Mouse (Mus musculus) thymus, postnatal 36 days (tissue): ENCODE data around the gene Ptpn6.

ENCODE experiments used
- DNase-seq, 2 experiments: peaks; one replicate each; pipeline ENCODE4 v3.0.0; 2022; ENCODE audit warnings: mixed read lengths in 2 of 2

Ptpn6 gene

GRCm38 (mm10) chr6:124738511-124739023 is at the start of gene Ptpn6:
Ptpn6 (minus strand) TSS chr6:124738714.
- peak; percentile 48 to 64 for DNase-seq

GRCm38 (mm10) chr6:124787722-124788121 is 49.2 kb upstream of the Ptpn6 start:
- no peak for DNase-seq

GRCm38 (mm10) chr6:124786756-124787420 is 48.4 kb upstream of the Ptpn6 start:
- DNase-seq: no peak

- DNase-seq: peak; percentile 66 to 71
Observed at GRCm38 (mm10) chr6:124782436-124782835, 43.9 kb upstream of the Ptpn6 start.

- no peak for DNase-seq
Observed at GRCm38 (mm10) chr6:124780917-124781316, 42.4 kb upstream of the Ptpn6 start.

GRCm38 (mm10) chr6:124779984-124780416 is 41.5 kb upstream of the Ptpn6 start:
- DNase-seq: no peak

- peak; percentile 70 to 78 for DNase-seq
Observed at GRCm38 (mm10) chr6:124779222-124779983, 40.9 kb upstream of the Ptpn6 start, which contains the start of gene Lrrc23. Lrrc23 (minus strand) TSS chr6:124779727.

GRCm38 (mm10) chr6:124770511-124770910 is 32.0 kb upstream of the Ptpn6 start:
- DNase-seq: no peak

- no peak for DNase-seq
Observed at GRCm38 (mm10) chr6:124770013-124770412, 31.5 kb upstream of the Ptpn6 start.

GRCm38 (mm10) chr6:124769101-124769765 is 30.7 kb upstream of the Ptpn6 start, which contains the start of gene Eno2:
Eno2 (minus strand) TSS chr6:124769673.
- peak; percentile 57 to 78 for DNase-seq

GRCm38 (mm10) chr6:124768704-124769044 is 30.2 kb upstream of the Ptpn6 start:
- no peak for DNase-seq

GRCm38 (mm10) chr6:124767920-124768703 is 29.6 kb upstream of the Ptpn6 start:
- DNase-seq: peak; percentile 18 to 37

GRCm38 (mm10) chr6:124767536-124767919 is 29.0 kb upstream of the Ptpn6 start:
- DNase-seq: no peak

- no peak for DNase-seq
Observed at GRCm38 (mm10) chr6:124765951-124766350, 27.4 kb upstream of the Ptpn6 start.

GRCm38 (mm10) chr6:124759259-124759658 is 20.7 kb upstream of the Ptpn6 start:
- peak; percentile 83 for DNase-seq

GRCm38 (mm10) chr6:124758849-124759232 is 20.3 kb upstream of the Ptpn6 start:
- DNase-seq: no peak

GRCm38 (mm10) chr6:124757909-124758848 is 19.7 kb upstream of the Ptpn6 start:
- no peak for DNase-seq

- DNase-seq: no peak
Observed at GRCm38 (mm10) chr6:124757351-124757880, 18.9 kb upstream of the Ptpn6 start.

GRCm38 (mm10) chr6:124756652-124757350 is 18.3 kb upstream of the Ptpn6 start:
- DNase-seq: peak; percentile 65 to 69

- peak; percentile 52 for DNase-seq
Observed at GRCm38 (mm10) chr6:124755831-124756595, 17.5 kb upstream of the Ptpn6 start, which contains the start of the genes Gm45234 and Atn1. Gm45234 (minus strand) TSS chr6:124756021. Atn1 (minus strand) TSS chr6:124756524.
